Mouse (Mus musculus): ENCODE results near the gene Xxylt1.

GRCm38 (mm10) chr16:31052812-31053211 is 28.4 kb downstream of the Xxylt1 start:
- TF ChIP-seq CTCF (IDR thresholded peaks at IDR 0.05) (no peak), EP300 (IDR thresholded peaks at IDR 0.05; ENCODE audit: insufficient read depth, low read depth, low read length) (no peak), POLR2A (IDR thresholded peaks at IDR 0.05; ENCODE audit: insufficient read depth, low read depth, low read length) (no peak)

Data from heart, adult 2 months (tissue).